In the genomic region with DNA sequence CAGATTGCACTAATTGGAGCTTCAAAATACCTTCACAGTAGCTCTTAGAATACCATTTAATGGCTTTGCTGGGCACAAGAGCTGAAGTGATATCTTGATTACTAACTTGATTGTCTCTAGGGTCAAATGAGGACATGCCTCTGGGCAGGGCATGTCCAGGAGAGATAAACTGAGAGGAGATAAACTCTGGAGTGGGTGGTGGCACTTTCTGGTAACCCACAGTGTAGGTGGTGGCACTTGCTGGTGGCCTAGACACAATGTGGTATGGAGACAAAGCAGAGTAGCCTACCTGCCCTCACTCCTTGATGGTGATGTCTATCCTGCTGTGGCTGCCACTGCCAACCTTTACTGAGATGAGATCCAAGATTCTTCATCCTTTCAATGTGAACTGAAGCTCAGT, we compare ENCODE assay signal across 15 mouse cellular contexts.
"Had no signal": no experiment of that assay in that cellular context is flagged by ENCODE, and none has a peak within 500 bp of the region (broad histone marks: within the 10 kb centered on the region; RNA-seq: fewer than 3 reads in every experiment).

No protein-coding gene starts in this region.

- H3K27me3 ChIP-seq: neural tube, embryonic 15.5 days; stomach, embryonic 15.5 days had no signal

- H3K4me1 ChIP-seq: neural tube, embryonic 15.5 days had no signal

- DNase-seq: retina, postnatal 1 day; right cerebral cortex, adult 18-20 months; right cerebral cortex, postnatal 14 days; right cerebral cortex, postnatal 25 days; right cerebral cortex, postnatal 4 days; spleen, adult 18-20 months; thymus, adult 18-20 months; thymus, adult 2 months; thymus, postnatal 14 days; thymus, postnatal 25 days; thymus, postnatal 36 days; thymus, postnatal 4 days had no signal

- H3K4me3 ChIP-seq: neural tube, embryonic 15.5 days; stomach, embryonic 15.5 days had no signal

- H3K9me3 ChIP-seq: neural tube, embryonic 15.5 days; stomach, embryonic 15.5 days had no signal

- H3K4me2 ChIP-seq: neural tube, embryonic 15.5 days; stomach, embryonic 15.5 days had no signal

- H3K36me3 ChIP-seq: neural tube, embryonic 15.5 days; stomach, embryonic 15.5 days had no signal

- H3K9ac ChIP-seq: neural tube, embryonic 15.5 days; stomach, embryonic 15.5 days had no signal

- H3K27ac ChIP-seq: neural tube, embryonic 15.5 days; stomach, embryonic 15.5 days; stomach, postnatal 0 days had no signal
